Mouse (Mus musculus): ENCODE results near the gene Rnf144b. TPM values are rescaled to one million over a fixed set of nuclear protein-coding genes. Genes with fewer than 3 reads are reported as not detected.

Rnf144b gene
- polyA plus RNA-seq, 1 experiment from 2014 or later: 1.0 TPM

GRCm38 (mm10) chr13:47214895-47215294 is 92.4 kb downstream of the Rnf144b start:
- no peaks in the 10 kb centered on the region for H3K9me3 ChIP-seq
- no peak overlapping the region for H3K27ac ChIP-seq
- no peak overlapping the region for H3K9ac ChIP-seq
- no peak overlapping the region for H3K4me2 ChIP-seq (replicated peaks)
- H3K4me1 ChIP-seq (replicated peaks): no peaks in the 10 kb centered on the region
- no peaks in the 10 kb centered on the region for H3K36me3 ChIP-seq
- H3K4me3 ChIP-seq (replicated peaks): no peak overlapping the region
- H3K27me3 ChIP-seq (replicated peaks): no peaks in the 10 kb centered on the region
- no peak for ATAC-seq
- 65% methylated on average over 5 of the region's 5 CpGs for WGBS

- peaks cover 3% of the 10 kb centered on the region; the same call in 1 of the 2 replicates for H3K4me1 ChIP-seq (replicated peaks)
- WGBS: 75% methylated on average over 20 of the region's 20 CpGs
- H3K27me3 ChIP-seq (replicated peaks): no peaks in the 10 kb centered on the region
- no peak for ATAC-seq
- no peaks in the 10 kb centered on the region for H3K36me3 ChIP-seq
- no peak overlapping the region for H3K9ac ChIP-seq
- H3K4me3 ChIP-seq (replicated peaks): no peak overlapping the region
- no peaks in the 10 kb centered on the region for H3K9me3 ChIP-seq
- no peak overlapping the region for H3K4me2 ChIP-seq (replicated peaks)
- H3K27ac ChIP-seq: no peak overlapping the region
Measured at GRCm38 (mm10) chr13:47215815-47216585, 93.5 kb downstream of the Rnf144b start.

DNA sequence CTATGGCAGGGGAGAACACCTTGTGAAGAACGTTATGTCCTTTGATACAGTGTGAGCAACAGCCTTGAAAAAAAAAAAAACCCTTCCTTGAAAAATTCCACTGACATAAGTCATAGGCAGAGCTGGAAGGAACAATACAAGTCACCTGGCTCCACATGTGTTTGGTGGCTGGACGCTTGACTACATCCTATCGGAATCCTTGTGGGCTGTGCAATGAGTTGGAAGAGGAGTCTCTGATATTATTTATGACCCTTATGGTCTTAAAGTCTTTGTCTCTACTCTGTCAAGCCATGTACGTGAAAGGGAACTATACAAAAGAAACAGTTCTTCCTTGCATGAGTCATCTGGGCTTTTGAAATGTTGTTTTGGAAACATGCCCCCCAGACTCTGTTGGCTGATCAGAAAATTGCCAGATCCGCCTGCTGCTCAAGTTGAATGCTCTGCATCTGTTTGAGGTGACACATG is 94.7 kb downstream of the Rnf144b start:
- H3K36me3 ChIP-seq: no peaks in the 10 kb centered on the region
- no peak overlapping the region for H3K9ac ChIP-seq
- WGBS: 73% methylated on average over 5 of the region's 5 CpGs
- no peak overlapping the region for H3K27ac ChIP-seq
- peaks cover 3% of the 10 kb centered on the region; the same call in 1 of the 2 replicates for H3K4me1 ChIP-seq (replicated peaks)
- no peaks in the 10 kb centered on the region for H3K27me3 ChIP-seq (replicated peaks)
- H3K4me3 ChIP-seq (replicated peaks): no peak overlapping the region
- H3K4me2 ChIP-seq (replicated peaks): no peak overlapping the region
- no peak for ATAC-seq
- H3K9me3 ChIP-seq: no peaks in the 10 kb centered on the region

DNA sequence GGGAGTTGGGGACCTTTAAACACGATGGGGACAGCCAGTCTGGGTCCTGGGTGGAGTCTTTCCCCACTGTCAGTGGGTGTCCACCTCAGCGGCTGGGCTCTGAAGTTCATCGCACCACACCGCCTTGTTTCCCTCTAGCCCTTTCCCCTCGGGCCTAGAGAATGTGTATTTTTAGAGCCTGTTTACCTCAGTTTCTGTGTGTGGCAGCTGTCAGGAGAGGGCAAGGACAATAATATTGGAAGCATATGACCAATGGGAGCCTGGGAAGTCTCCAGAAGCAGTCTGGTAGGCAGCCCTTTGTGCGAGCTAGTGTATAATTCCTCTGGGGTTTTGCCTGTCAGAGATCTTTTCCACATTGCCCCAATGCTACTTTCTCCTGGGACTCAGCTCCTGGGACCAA is 95.9 kb downstream of the Rnf144b start:
- WGBS: 68% methylated on average over 6 of the region's 6 CpGs
- Histone ChIP-seq H3K9ac (no peak overlapping the region), H3K27me3 (replicated peaks) (no peaks in the 10 kb centered on the region), H3K9me3 (no peaks in the 10 kb centered on the region), H3K4me1 (replicated peaks) (peaks cover 3% of the 10 kb centered on the region; the same call in 1 of the 2 replicates), H3K4me2 (replicated peaks) (no peak overlapping the region), H3K27ac (no peak overlapping the region), H3K36me3 (no peaks in the 10 kb centered on the region), H3K4me3 (replicated peaks) (no peak overlapping the region)
- ATAC-seq: no peak

GRCm38 (mm10) chr13:47220426-47220825 is 98.0 kb downstream of the Rnf144b start:
- Histone ChIP-seq H3K36me3 (no peaks in the 10 kb centered on the region), H3K4me2 (replicated peaks) (no peak overlapping the region), H3K4me3 (replicated peaks) (no peak overlapping the region), H3K9ac (no peak overlapping the region), H3K9me3 (no peaks in the 10 kb centered on the region), H3K27ac (no peak overlapping the region), H3K4me1 (replicated peaks) (peaks cover 5% of the 10 kb centered on the region; the same call in 1 of the 2 replicates), H3K27me3 (replicated peaks) (no peaks in the 10 kb centered on the region)
- no peak for ATAC-seq
- WGBS: 54% methylated on average over 10 of the region's 10 CpGs

DNA sequence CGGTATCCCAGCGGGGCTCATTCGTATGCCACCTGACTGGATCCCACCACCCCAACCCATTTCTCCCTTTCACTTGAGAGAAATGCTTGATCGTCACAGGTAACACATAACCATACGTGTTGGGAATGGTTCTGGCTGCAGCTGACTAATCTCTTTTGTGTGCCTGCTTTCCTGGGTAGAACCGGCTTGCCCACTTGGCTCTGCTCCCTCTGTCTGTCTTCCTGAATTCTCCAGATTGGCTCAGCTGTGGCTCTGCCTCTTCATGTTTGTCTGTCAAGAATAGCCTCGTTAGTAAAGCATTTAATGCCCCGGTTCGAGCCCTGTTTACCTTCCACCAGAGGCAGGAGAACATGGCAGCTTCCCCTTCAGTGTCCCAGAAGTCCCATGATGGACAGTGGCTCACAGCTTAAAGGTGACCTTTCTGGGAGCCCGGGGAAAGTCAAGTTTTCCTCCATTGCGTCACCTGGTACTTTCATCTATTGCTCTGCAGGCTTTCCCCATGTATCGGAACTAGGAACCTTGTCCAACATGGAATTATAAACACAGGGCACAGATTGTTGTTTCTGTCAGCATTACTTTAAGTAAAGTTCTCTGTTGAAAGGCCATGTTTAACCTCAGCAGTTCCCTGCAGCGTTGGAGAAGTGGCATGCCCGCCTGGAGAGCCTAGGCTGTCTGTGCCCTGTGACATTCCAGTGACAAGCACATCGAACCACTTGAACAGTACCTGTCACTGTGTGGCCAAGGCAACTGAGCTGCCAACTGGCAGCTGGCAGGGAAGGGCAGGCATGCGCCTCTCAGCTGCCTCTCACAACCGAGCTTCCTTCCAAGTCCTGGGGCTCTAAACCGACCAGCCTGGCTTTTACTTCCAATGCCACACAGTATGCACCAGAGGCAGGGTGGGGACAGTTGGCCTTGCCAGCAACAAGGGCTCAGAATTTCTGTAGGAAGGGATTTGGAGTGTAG is 101.4 kb downstream of the Rnf144b start:
- no peak overlapping the region for H3K4me3 ChIP-seq (replicated peaks)
- no peaks in the 10 kb centered on the region for H3K27me3 ChIP-seq (replicated peaks)
- no peak overlapping the region for H3K4me2 ChIP-seq (replicated peaks)
- H3K9me3 ChIP-seq: no peaks in the 10 kb centered on the region
- peaks cover 5% of the 10 kb centered on the region; the same call in 1 of the 2 replicates for H3K4me1 ChIP-seq (replicated peaks)
- H3K9ac ChIP-seq: no peak overlapping the region
- ATAC-seq: no peak
- no peaks in the 10 kb centered on the region for H3K36me3 ChIP-seq
- WGBS: 77% methylated on average over 18 of the region's 18 CpGs
- H3K27ac ChIP-seq: no peak overlapping the region

DNA sequence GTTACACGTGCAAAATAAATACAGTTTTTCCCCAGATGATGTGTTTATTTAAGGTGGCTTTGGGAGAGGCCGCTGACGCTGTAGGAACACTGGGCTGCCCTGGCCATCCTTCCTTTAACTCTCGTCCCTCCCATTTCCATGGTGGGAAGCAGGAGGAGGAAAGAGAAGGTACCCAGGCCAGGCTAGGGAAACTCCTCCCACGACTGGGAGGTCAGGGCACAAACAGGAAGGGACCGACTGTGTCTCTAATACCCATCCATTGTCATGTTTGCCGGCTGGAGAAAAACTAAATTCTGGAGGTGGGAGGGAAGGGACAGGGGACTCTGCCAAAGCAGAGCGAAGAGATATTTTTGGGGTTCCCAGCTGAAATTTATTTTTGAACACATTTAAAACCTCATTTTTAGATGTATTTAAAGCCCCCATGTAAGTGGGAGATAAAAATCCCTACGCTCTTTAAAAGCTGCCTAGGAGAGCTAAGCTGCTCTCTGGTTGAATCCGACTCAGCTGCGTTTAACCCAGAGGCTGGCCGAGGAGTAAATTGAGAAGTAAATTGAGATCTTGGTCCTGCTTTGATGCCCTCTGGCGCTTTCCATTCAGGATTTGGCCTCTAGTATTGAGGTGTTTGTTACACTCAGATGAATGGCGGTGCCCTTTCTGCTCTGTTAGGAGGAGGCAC is 102.3 kb downstream of the Rnf144b start:
- Histone ChIP-seq H3K36me3 (no peaks in the 10 kb centered on the region), H3K4me2 (replicated peaks) (no peak overlapping the region), H3K27ac (no peak overlapping the region), H3K9me3 (no peaks in the 10 kb centered on the region), H3K9ac (no peak overlapping the region), H3K4me3 (replicated peaks) (no peak overlapping the region), H3K27me3 (replicated peaks) (no peaks in the 10 kb centered on the region), H3K4me1 (replicated peaks) (peaks cover 5% of the 10 kb centered on the region; the same call in 1 of the 2 replicates)
- ATAC-seq: no peak
- WGBS: 32% methylated on average over 14 of the region's 14 CpGs

DNA sequence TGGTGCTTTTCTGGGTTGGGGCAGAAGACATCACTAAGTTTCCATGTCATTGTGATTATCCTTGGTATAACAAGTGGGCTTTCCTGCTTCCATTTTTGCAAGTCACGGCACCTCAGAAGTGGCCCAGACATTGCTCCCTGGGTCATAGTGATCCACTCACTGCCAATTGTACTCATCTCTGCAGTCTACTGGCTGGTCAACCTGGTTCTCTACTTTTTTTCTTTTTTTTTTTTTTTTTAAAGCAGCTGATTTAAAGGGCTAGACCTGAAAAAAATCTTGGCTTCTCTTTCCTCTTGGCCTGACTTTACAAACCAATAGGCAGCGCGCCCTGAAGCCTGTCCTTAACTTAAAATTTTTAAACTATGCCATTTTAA is 102.9 kb downstream of the Rnf144b start:
- no peak overlapping the region for H3K4me2 ChIP-seq (replicated peaks)
- 90% methylated on average over 3 of the region's 3 CpGs for WGBS
- no peak for ATAC-seq
- no peak overlapping the region for H3K9ac ChIP-seq
- H3K36me3 ChIP-seq: no peaks in the 10 kb centered on the region
- no peaks in the 10 kb centered on the region for H3K9me3 ChIP-seq
- H3K4me3 ChIP-seq (replicated peaks): no peak overlapping the region
- peaks cover 4% of the 10 kb centered on the region; the same call in 1 of the 2 replicates for H3K4me1 ChIP-seq (replicated peaks)
- H3K27me3 ChIP-seq (replicated peaks): no peaks in the 10 kb centered on the region
- H3K27ac ChIP-seq: no peak overlapping the region

DNA sequence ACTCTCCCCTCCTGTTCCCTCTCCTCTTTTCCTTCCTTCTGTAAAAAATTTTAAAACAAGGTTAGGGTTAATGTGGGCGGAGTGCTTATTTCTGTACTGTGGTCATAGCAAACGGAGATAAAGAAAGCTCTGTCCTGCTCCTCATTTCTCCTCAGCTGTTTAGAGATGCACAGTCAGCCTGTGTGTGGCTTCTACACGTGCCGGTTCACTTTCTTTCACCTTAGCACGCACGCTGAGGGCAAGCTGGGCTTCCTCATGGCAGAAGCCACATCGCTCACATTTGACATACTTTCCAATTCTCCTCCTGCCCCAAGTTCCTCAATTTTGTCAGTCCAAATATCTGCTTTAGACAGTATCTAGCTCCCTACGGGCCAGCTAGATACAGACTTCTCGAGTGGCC is 103.3 kb downstream of the Rnf144b start:
- Histone ChIP-seq H3K9ac (no peak overlapping the region), H3K36me3 (no peaks in the 10 kb centered on the region), H3K27ac (no peak overlapping the region), H3K4me1 (replicated peaks) (0 out of 2 replicates have a peak, but pooled peaks cover 2% of the 10 kb centered on the region), H3K4me3 (replicated peaks) (no peak overlapping the region), H3K9me3 (no peaks in the 10 kb centered on the region), H3K27me3 (replicated peaks) (no peaks in the 10 kb centered on the region), H3K4me2 (replicated peaks) (no peak overlapping the region)
- 81% methylated on average over 9 of the region's 9 CpGs for WGBS
- no peak for ATAC-seq

- Histone ChIP-seq H3K4me3 (replicated peaks) (no peak overlapping the region), H3K27ac (no peak overlapping the region), H3K9me3 (no peaks in the 10 kb centered on the region), H3K9ac (no peak overlapping the region), H3K36me3 (no peaks in the 10 kb centered on the region), H3K4me2 (replicated peaks) (no peak overlapping the region), H3K4me1 (replicated peaks) (0 out of 2 replicates have a peak, but pooled peaks cover 2% of the 10 kb centered on the region), H3K27me3 (replicated peaks) (no peaks in the 10 kb centered on the region)
- 87% methylated on average over 5 of the region's 5 CpGs for WGBS
- no peak for ATAC-seq
Measured at GRCm38 (mm10) chr13:47226521-47226920, 104.1 kb downstream of the Rnf144b start.

GRCm38 (mm10) chr13:47228201-47228600 is 105.7 kb downstream of the Rnf144b start:
- H3K4me2 ChIP-seq (replicated peaks): no peak overlapping the region
- WGBS: 88% methylated on average over 8 of the region's 8 CpGs
- no peak overlapping the region for H3K27ac ChIP-seq
- no peaks in the 10 kb centered on the region for H3K36me3 ChIP-seq
- no peak overlapping the region for H3K9ac ChIP-seq
- no peaks in the 10 kb centered on the region for H3K9me3 ChIP-seq
- no peak overlapping the region for H3K4me3 ChIP-seq (replicated peaks)
- 0 out of 2 replicates have a peak, but pooled peaks cover 2% of the 10 kb centered on the region for H3K4me1 ChIP-seq (replicated peaks)
- H3K27me3 ChIP-seq (replicated peaks): no peaks in the 10 kb centered on the region
- no peak for ATAC-seq
